Mouse (Mus musculus) intestine, postnatal 0 days (tissue): Measurements from ENCODE around the gene Slc35d1. TPM values are rescaled to one million over a fixed set of nuclear protein-coding genes. Genes with fewer than 3 reads are reported as not detected.

Source experiments
- ATAC-seq: fragments of 200-750 bp; cut with Nextera tagmentation; 2 replicates; pipeline ENCODE4 v1.8.0; 2017; ENCODE audit warnings: mild to moderate bottlenecking, moderate TSS enrichment, moderate library complexity
- H3K27ac ChIP-seq: fragments of 300-500 bp; sonication (generic); 2 replicates; pipeline ENCODE4 v1.5.1; 2014; ENCODE audit warnings: mild to moderate bottlenecking, low read depth, low read length, moderate library complexity
- H3K27me3 ChIP-seq: fragments of 300-500 bp; sonication (generic); replicated peaks from 2 replicates; pipeline ENCODE4 v1.6.1; 2014; ENCODE audit warnings: low read length, mixed read lengths; ENCODE audit not compliant: control insufficient read depth, insufficient read depth
- H3K36me3 ChIP-seq: fragments of 300-500 bp; sonication (generic); 2 replicates; pipeline ENCODE4 v1.6.1; 2014; ENCODE audit warnings: mild to moderate bottlenecking, moderate library complexity; ENCODE audit not compliant: control insufficient read depth, insufficient read depth
- H3K4me1 ChIP-seq: fragments of 300-500 bp; sonication (generic); replicated peaks from 2 replicates; pipeline ENCODE4 v1.6.1; 2014; ENCODE audit warnings: antibody characterized with exemption, low read length, mixed read lengths; ENCODE audit not compliant: control insufficient read depth, insufficient read depth
- H3K4me2 ChIP-seq: fragments of 300-500 bp; sonication (generic); replicated peaks from 2 replicates; pipeline ENCODE4 v1.6.1; 2014; ENCODE audit warnings: low read depth, mild to moderate bottlenecking, moderate library complexity
- H3K4me3 ChIP-seq: fragments of 300-500 bp; sonication (generic); 2 replicates; pipeline ENCODE4 v1.5.1; 2014; ENCODE audit warnings: low read depth, low read length
- H3K9ac ChIP-seq: fragments of 300-500 bp; sonication (generic); 2 replicates; pipeline ENCODE4 v1.6.1; 2014; ENCODE audit warnings: mild to moderate bottlenecking, low read depth, low read length
- H3K9me3 ChIP-seq: fragments of 300-500 bp; sonication (generic); 2 replicates; pipeline ENCODE4 v1.6.1; 2016; ENCODE audit warnings: mixed run types; ENCODE audit not compliant: control insufficient read depth
- CTCF ChIP-seq: sonication (generic); IDR thresholded peaks from 2 replicates; pipeline ENCODE4 v1.5.1; 2016; ENCODE audit warnings: low read depth, mild to moderate bottlenecking, control low read depth, antibody characterized with exemption, moderate library complexity
- WGBS: fragments of 180-500 bp; shearing (Covaris S2); extraction: QIAGEN DNeasy Blood & Tissue Kit; methylation state at CpG from one replicate; pipeline ENCODE4 v1.1.7; 2014; 5-methylcytosine and 5-hydroxymethylcytosine counted together
- polyA plus RNA-seq: library from polyadenylated mRNA; unstranded; fragments of >200 nt; fragmentation: Nextera tagmentation; extraction: Ambion mirVana; gene quantifications from 2 replicates; pipeline ENCODE4 v1.2.1, GENCODE M21; 2015

Slc35d1 gene
- polyA plus RNA-seq, 1 experiment from 2014 or later, result 10.5 TPM

DNA sequence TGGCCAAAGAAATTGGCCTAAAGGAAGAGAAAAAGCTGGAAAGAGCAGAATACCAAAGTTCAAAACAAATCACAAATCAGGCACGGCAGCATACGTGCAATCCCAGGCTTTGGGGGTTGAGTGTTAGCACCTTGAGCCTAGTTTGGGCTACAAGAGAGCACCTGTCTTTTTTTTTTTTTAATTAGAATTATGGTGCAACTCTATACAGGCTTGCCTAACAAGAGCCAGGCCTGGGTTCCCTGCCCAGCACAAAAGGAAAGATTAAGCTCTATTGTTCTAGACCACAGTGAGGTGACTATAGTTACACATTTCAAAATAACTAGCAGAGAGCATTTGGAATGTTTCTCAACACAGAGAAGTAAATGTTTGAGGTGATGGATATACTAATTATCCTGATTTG, 32.8 kb upstream of the Slc35d1 start:
- Histone ChIP-seq H3K4me2 (no peak overlapping the region), H3K9ac (no peak overlapping the region), H3K27ac (no peak overlapping the region), H3K27me3 (no peaks in the 10 kb centered on the region), H3K9me3 (no peaks in the 10 kb centered on the region), H3K4me3 (no peak overlapping the region), H3K4me1 (no peaks in the 10 kb centered on the region), H3K36me3 (no peaks in the 10 kb centered on the region)
- ATAC-seq, result no peak
- TF ChIP-seq CTCF, result no peak
- WGBS, result 80% methylated on average over 2 of the region's 2 CpGs

DNA sequence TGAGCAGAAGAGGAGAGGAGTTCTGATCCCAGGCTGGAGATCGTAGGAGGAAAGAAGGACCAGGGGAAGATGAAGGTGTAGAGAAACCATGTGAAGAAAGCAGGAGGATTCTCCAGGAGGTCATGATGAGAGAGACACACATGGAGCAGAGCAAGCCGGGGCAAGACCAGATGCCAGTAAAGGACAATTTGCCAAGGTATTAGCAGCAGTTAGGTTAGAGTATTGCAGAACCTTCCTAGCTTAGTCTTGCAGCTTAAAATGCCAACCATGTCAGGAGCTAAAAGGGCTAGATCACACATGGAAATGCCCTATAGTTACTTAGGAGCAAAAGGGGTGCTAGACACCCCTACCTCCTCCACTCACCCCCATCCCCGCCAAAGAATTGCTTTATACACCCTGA, 32.3 kb upstream of the Slc35d1 start:
- Histone ChIP-seq H3K27ac (no peak overlapping the region), H3K4me3 (no peak overlapping the region), H3K9me3 (no peaks in the 10 kb centered on the region), H3K4me2 (no peak overlapping the region), H3K36me3 (no peaks in the 10 kb centered on the region), H3K9ac (no peak overlapping the region), H3K4me1 (no peaks in the 10 kb centered on the region), H3K27me3 (no peaks in the 10 kb centered on the region)
- TF ChIP-seq CTCF, result no peak
- 82% methylated on average over 3 of the region's 3 CpGs for WGBS
- no peak for ATAC-seq

GRCm38 (mm10) chr4:103232156-103232555, 17.2 kb upstream of the Slc35d1 start:
- Histone ChIP-seq H3K9me3 (0 out of 2 replicates have a peak, but pooled peaks cover 3% of the 10 kb centered on the region), H3K4me3 (no peak overlapping the region), H3K27me3 (no peaks in the 10 kb centered on the region), H3K9ac (no peak overlapping the region), H3K27ac (no peak overlapping the region), H3K4me1 (no peaks in the 10 kb centered on the region), H3K4me2 (no peak overlapping the region), H3K36me3 (no peaks in the 10 kb centered on the region)
- WGBS, result 56% methylated on average over 2 of the region's 2 CpGs
- ATAC-seq, result no peak
- no peak for TF ChIP-seq CTCF

- TF ChIP-seq CTCF, result no peak
- 31% methylated on average over 9 of the region's 9 CpGs for WGBS
- ATAC-seq, result no peak
- Histone ChIP-seq H3K4me1 (no peaks in the 10 kb centered on the region), H3K36me3 (no peaks in the 10 kb centered on the region), H3K9ac (no peak overlapping the region), H3K4me3 (no peak overlapping the region), H3K27ac (no peak overlapping the region), H3K9me3 (no peaks in the 10 kb centered on the region), H3K27me3 (no peaks in the 10 kb centered on the region), H3K4me2 (no peak overlapping the region)
These were observed 7.9 kb upstream of the Slc35d1 start for GRCm38 (mm10) chr4:103222854-103223253.

- no peaks in the 10 kb centered on the region for H3K4me1 ChIP-seq
- H3K4me3 ChIP-seq, result no peak overlapping the region
- no peak overlapping the region for H3K4me2 ChIP-seq
- no peaks in the 10 kb centered on the region for H3K9me3 ChIP-seq
- H3K27ac ChIP-seq, result no peak overlapping the region
- TF ChIP-seq CTCF, result no peak
- WGBS, result 79% methylated on average over 6 of the region's 6 CpGs
- no peak for ATAC-seq
- no peaks in the 10 kb centered on the region for H3K36me3 ChIP-seq
- no peak overlapping the region for H3K9ac ChIP-seq
- no peaks in the 10 kb centered on the region for H3K27me3 ChIP-seq
These were observed 6.8 kb upstream of the Slc35d1 start for GRCm38 (mm10) chr4:103221789-103222188.

DNA sequence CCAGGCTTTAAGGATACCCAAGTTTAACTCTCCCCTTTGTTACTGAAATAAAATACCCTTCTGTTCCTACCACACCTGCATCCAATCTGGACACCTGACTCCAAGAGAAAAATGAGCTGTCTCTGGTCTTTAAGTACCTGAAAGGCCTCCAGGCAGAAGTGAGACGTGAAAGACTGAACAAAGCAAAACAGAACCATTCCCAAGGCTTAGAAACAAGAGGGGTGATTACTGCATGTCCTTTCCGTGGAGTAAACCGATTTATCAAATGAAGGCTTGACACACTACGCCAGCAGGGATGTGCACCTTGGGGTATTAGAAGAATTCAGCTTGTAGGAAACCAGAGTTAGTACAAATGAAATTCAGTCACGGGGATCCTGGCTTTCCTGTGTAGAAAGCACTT, 4.0 kb upstream of the Slc35d1 start:
- TF ChIP-seq CTCF, result no peak
- ATAC-seq, result no peak

DNA sequence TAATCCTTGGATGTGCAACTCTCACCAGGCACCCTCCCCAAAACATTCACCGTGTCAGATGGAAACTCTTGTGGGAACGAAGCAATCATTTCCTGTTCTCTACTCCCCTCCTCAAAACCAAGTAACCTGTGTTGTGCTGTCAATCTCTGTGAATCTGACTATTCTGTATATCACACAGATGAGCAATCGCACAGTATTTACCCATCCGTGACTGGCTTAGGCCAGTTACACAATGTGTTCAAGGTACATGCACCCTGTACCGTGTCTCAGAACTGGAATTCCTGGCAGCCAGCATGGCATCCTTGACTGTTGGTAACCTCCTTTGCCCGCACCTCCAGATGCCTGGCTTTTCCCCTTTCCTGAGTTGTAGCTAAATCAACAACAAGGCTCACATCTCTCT, 1.1 kb upstream of the Slc35d1 start:
- ATAC-seq, result no peak

More for the DNA sequence above, 4.0 kb upstream of the Slc35d1 start:
- Histone ChIP-seq H3K36me3 (no peaks in the 10 kb centered on the region), H3K9me3 (no peaks in the 10 kb centered on the region), H3K4me3 (no peak overlapping the region), H3K4me2 (no peak overlapping the region), H3K27me3 (no peaks in the 10 kb centered on the region), H3K27ac (no peak overlapping the region), H3K9ac (no peak overlapping the region), H3K4me1 (no peaks in the 10 kb centered on the region)
- 84% methylated on average over 5 of the region's 5 CpGs for WGBS

More for the DNA sequence above, 1.1 kb upstream of the Slc35d1 start:
- WGBS, result 55% methylated on average over 6 of the region's 6 CpGs
- Histone ChIP-seq H3K27me3 (no peaks in the 10 kb centered on the region), H3K27ac (no peak overlapping the region), H3K4me2 (no peak overlapping the region), H3K9me3 (no peaks in the 10 kb centered on the region), H3K4me3 (no peak overlapping the region), H3K4me1 (no peaks in the 10 kb centered on the region), H3K36me3 (no peaks in the 10 kb centered on the region), H3K9ac (no peak overlapping the region)
- no peak for TF ChIP-seq CTCF
